Mouse (Mus musculus) ES-Bruce4 (cell line): ENCODE results near the gene Ryr2. TPM values are rescaled to one million over a fixed set of nuclear protein-coding genes. Genes with fewer than 3 reads are reported as not detected.
A peak's percentile ranks its signal among the peaks of the same experiment; 100 is the strongest.

Source experiments
- H3K27ac ChIP-seq: 2 replicates; pipeline ENCODE4 v1.5.1; 2012; ENCODE audit warnings: low read length, inconsistent platforms; ENCODE audit not compliant: insufficient read depth
- H3K27me3 ChIP-seq: 2 replicates; pipeline ENCODE4 v1.6.1; 2012; ENCODE audit warnings: mild to moderate bottlenecking, low read length, inconsistent platforms; ENCODE audit not compliant: control insufficient read depth, poor library complexity, insufficient read depth, severe bottlenecking
- H3K36me3 ChIP-seq: 2 replicates; pipeline ENCODE4 v1.6.1; 2012; ENCODE audit warnings: inconsistent platforms, mild to moderate bottlenecking, low read length, moderate library complexity; ENCODE audit not compliant: control insufficient read depth, poor library complexity, insufficient read depth, severe bottlenecking
- H3K4me1 ChIP-seq: one replicate; pipeline ENCODE4 v1.8.1; 2011; ENCODE audit warnings: low read length; ENCODE audit not compliant: control insufficient read depth, insufficient read depth
- H3K4me3 ChIP-seq: 2 replicates; pipeline ENCODE4 v1.5.1; 2011; ENCODE audit warnings: low read depth, mild to moderate bottlenecking, low read length
- H3K9ac ChIP-seq: 2 replicates; pipeline ENCODE4 v1.6.1; 2012; ENCODE audit warnings: low read depth, mild to moderate bottlenecking, inconsistent platforms; ENCODE audit not compliant: poor library complexity, severe bottlenecking
- H3K9me3 ChIP-seq: replicated peaks from 2 replicates; pipeline ENCODE4 v1.6.1; 2012; ENCODE audit warnings: mild to moderate bottlenecking, low read length, inconsistent platforms; ENCODE audit not compliant: control insufficient read depth, poor library complexity, insufficient read depth, severe bottlenecking
- CTCF ChIP-seq: IDR thresholded peaks from one replicate; pipeline ENCODE4 v1.8.1; 2011; ENCODE audit warnings: low read depth, low read length
- EP300 ChIP-seq: IDR thresholded peaks from 2 replicates; pipeline ENCODE4 v1.6.1; 2011; ENCODE audit warnings: low read depth, low read length; ENCODE audit not compliant: insufficient read depth
- POLR2A ChIP-seq: IDR thresholded peaks from one replicate; pipeline ENCODE4 v1.8.1; 2011; ENCODE audit warnings: low read length; ENCODE audit not compliant: insufficient read depth
- polyA plus RNA-seq: library from polyadenylated mRNA; stranded (reverse); fragments of >200 nt; gene quantifications from 2 replicates; pipeline ENCODE4 v1.2.4, GENCODE M21; 2011; ENCODE audit warnings: low read depth; ENCODE audit not compliant: missing spikeins, insufficient read depth, insufficient read length

Gene Ryr2
- polyA plus RNA-seq, 1 experiment = 2.9 TPM

DNA sequence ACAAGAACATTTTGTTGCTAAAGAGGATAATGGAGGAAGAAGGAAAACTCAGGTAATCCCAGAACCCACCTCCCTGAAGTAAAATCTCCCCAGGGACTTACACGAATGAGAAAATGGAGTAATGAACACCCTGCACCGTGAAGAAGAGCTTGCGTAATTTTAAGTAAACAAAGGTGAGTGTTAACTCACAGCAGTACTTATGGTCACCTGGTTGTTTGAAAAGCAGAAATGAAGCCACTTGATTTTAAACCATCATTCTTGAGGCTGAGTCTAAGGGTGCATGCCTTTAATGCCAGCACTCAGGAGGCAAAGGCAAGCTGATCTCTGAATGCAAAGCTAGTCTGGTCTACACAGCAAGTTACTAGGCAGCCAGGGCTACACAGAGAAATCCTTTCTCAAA is 255.1 kb downstream of the Ryr2 start:
- no peaks in the 10 kb centered on the region for H3K9me3 ChIP-seq
- H3K9ac ChIP-seq = no peak overlapping the region
- no peaks in the 10 kb centered on the region for H3K36me3 ChIP-seq
- H3K4me3 ChIP-seq = no peak overlapping the region
- H3K27ac ChIP-seq = no peak overlapping the region
- TF ChIP-seq CTCF (no peak), POLR2A (no peak), EP300 (no peak)
- H3K27me3 ChIP-seq = no peaks in the 10 kb centered on the region
- H3K4me1 ChIP-seq = no peaks in the 10 kb centered on the region

DNA sequence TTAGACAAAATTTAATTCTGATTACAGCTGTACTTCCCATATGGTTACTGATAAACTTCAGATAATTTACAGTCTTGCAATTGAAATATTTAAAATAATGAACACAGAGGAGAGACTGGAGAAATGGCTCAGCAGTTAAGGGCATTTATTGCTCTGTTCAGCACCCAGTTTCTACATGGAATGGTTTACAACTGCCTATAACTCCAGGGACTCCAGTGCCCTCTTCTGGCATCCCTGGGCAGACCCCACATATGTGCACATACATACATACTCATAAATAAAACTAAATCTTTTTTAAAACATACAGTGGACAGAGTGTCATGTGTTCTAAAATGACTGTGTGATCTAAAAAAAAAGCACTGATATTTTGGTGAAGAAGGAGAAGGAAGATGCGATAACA is 262.9 kb downstream of the Ryr2 start:
- no peak overlapping the region for H3K4me3 ChIP-seq
- no peaks in the 10 kb centered on the region for H3K36me3 ChIP-seq
- no peaks in the 10 kb centered on the region for H3K27me3 ChIP-seq
- H3K27ac ChIP-seq = no peak overlapping the region
- TF ChIP-seq POLR2A (no peak), EP300 (no peak), CTCF (no peak)
- no peaks in the 10 kb centered on the region for H3K9me3 ChIP-seq
- H3K4me1 ChIP-seq = no peaks in the 10 kb centered on the region
- H3K9ac ChIP-seq = no peak overlapping the region

DNA sequence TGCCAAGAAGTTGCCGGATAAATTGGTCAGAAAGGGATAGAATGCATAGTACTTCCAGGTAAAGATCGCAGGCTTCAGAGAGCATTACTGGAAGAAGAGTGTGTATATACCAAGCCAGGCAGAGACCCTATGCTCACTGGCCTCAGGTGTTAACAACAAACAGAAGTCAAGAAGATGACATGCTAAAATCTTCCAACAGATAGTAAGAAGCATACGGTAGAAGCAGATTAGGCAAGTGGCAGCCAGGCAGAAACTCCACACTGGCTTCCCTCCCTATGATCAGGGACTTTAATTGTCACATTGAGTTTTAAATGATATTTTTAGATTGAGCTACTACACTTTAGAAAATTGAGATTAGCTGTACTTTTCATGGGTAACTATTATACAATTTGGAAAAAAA is 268.9 kb downstream of the Ryr2 start:
- Histone ChIP-seq H3K9me3 (no peaks in the 10 kb centered on the region), H3K36me3 (no peaks in the 10 kb centered on the region), H3K27me3 (no peaks in the 10 kb centered on the region), H3K27ac (no peak overlapping the region), H3K4me1 (peaks cover 3% of the 10 kb centered on the region), H3K4me3 (no peak overlapping the region), H3K9ac (no peak overlapping the region)
- TF ChIP-seq EP300 (no peak), POLR2A (no peak), CTCF (no peak)

DNA sequence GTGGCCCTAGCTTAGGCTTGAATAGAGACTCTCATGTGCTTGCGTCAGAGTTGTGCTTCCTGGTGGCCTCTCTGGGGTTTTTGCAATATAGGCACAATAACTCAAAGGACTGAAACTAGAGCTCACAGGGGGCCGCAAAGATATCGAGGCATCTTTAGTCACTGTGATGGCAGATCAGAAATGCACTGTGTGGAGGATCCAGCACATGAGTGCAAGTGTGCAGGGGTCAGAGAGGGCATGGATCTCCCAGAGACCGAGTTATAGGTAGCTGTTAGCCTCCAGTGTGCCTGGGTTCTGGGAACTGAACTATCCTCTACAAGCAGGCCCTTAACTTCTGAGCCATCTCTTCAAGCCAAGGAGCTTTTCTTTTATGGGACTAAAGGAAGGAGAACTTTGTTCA is 269.6 kb downstream of the Ryr2 start:
- Histone ChIP-seq H3K4me3 (no peak overlapping the region), H3K27me3 (no peaks in the 10 kb centered on the region), H3K9ac (no peak overlapping the region), H3K36me3 (no peaks in the 10 kb centered on the region), H3K27ac (no peak overlapping the region), H3K9me3 (no peaks in the 10 kb centered on the region), H3K4me1 (peaks cover 3% of the 10 kb centered on the region)
- TF ChIP-seq EP300 (no peak), CTCF (no peak), POLR2A (no peak)

DNA sequence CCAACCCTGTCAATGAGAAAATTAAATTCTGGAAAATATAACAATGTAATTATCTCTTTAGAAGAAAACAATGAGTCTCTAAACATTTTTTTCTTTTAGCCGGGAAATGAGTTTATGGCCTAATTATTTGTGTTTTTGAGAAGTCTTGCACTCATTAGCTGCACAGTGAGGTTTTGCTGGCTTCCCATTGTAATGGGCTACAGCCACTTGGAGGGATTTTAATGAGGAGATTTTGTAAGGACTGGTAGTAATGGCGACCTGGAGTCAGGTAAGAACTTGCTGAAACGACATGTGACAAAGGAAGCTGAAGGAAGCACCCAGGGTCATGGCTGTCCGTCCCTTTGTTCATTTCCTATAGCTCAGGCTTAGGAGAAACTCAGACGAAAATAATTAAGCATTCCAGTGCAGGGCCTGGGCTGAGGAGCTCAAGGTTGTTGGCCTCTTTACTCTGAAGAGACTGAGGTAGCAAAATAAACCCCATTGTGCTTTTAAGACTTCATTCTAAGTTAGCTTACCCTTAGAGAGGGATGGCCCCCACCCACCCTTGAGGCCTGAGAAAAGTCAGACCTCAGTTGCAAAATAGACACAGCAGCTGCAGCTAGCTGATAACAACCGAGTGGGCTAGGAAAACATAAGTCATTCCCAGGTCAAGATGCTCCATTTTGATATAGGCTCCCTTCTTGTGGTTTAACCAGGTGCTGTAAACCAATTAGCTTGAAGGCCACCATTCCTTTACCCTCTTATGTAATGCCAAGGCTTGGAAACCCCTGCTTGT is 270.3 kb downstream of the Ryr2 start:
- Histone ChIP-seq H3K27ac (peak overlapping the region; percentile 44; the same call in 1 of the 2 replicates), H3K36me3 (no peaks in the 10 kb centered on the region), H3K4me3 (no peak overlapping the region), H3K9me3 (no peaks in the 10 kb centered on the region), H3K4me1 (peaks cover 3% of the 10 kb centered on the region), H3K9ac (no peak overlapping the region), H3K27me3 (no peaks in the 10 kb centered on the region)
- no peak for TF ChIP-seq POLR2A
- TF ChIP-seq CTCF = no peak
- TF ChIP-seq EP300 = no peak

DNA sequence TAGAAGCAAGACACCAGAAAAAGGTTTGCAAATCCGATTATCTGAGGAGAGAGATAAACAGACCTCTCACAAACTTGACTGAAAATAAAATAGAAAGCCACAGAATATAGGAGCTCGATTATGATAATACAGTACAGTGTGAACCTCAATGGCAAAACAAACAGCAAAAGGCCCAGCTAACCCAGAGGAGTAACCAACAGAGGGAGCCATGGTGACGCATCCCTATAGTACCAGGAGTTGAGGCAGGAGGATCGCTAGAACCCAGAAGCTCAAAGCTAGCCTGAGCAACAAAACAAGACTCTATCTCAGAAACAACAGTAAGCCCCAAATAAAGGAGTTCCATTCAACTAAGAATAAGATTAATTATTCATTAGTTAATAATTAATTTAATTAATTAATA is 275.5 kb downstream of the Ryr2 start:
- no peak for TF ChIP-seq EP300
- TF ChIP-seq POLR2A = no peak
- peak; percentile 33 for TF ChIP-seq CTCF

More for the DNA sequence above, 275.5 kb downstream of the Ryr2 start:
- H3K27ac ChIP-seq = no peak overlapping the region
- peaks cover 1% of the 10 kb centered on the region for H3K4me1 ChIP-seq
- no peaks in the 10 kb centered on the region for H3K9me3 ChIP-seq
- H3K9ac ChIP-seq = no peak overlapping the region
- no peak overlapping the region for H3K4me3 ChIP-seq
- H3K36me3 ChIP-seq = no peaks in the 10 kb centered on the region
- H3K27me3 ChIP-seq = no peaks in the 10 kb centered on the region
